Mouse (Mus musculus) C2C12 (cell line): ENCODE measurements around the gene Zfp428.

Experiments used
- CEBPB ChIP-seq: IDR thresholded peaks from one replicate; pipeline ENCODE4 v1.6.1; 2011; ENCODE audit warnings: low read depth, mild to moderate bottlenecking, control low read depth, moderate library complexity
- CTCF ChIP-seq: IDR thresholded peaks from one replicate; pipeline ENCODE4 v1.5.1; 2011; ENCODE audit not compliant: control insufficient read depth, insufficient read depth, insufficient read length
- MAX ChIP-seq: IDR thresholded peaks from one replicate; pipeline ENCODE4 v1.6.1; 2011; ENCODE audit warnings: mild to moderate bottlenecking, control low read depth
- MYOD1 ChIP-seq: IDR thresholded peaks from one replicate; pipeline ENCODE4 v1.6.1; 2011; ENCODE audit warnings: low read depth; ENCODE audit not compliant: control insufficient read depth, insufficient read length

GRCm38 (mm10) chr7:24519130-24519529, 12.3 kb downstream of the Zfp428 start:
- no peak for TF ChIP-seq CTCF
- TF ChIP-seq MYOD1: no peak
- no peak for TF ChIP-seq CEBPB
- TF ChIP-seq MAX: no peak
